Mouse (Mus musculus) limb, embryonic 11.5 days (tissue): ENCODE measurements at regions not wholly inside any gene's neighbourhood (a gene's known extent, or its start where the extent isn't known, plus 50 kb on each side); places are given as distances from the start of the nearest gene placed in this dataset.
A peak's percentile ranks its signal among the peaks of the same experiment; 100 is the strongest.

ENCODE experiments used
- ATAC-seq: fragments of 200-750 bp; cut with Nextera tagmentation; 2 replicates; pipeline ENCODE4 v1.8.0; 2017; ENCODE audit warnings: low read depth; ENCODE audit not compliant: insufficient number of reproducible peaks, low FRiP score, low TSS enrichment
- DNase-seq: peaks from one replicate; pipeline ENCODE4 v3.0.0-alpha.2; 2015; ENCODE audit warnings: low spot score
- H3K27ac ChIP-seq: fragments of 300-500 bp; sonication (generic); replicated peaks from 2 replicates; pipeline ENCODE4 v1.5.1; 2014; ENCODE audit warnings: low read depth, mild to moderate bottlenecking, low read length
- H3K27me3 ChIP-seq: fragments of 300-500 bp; sonication (generic); 2 replicates; pipeline ENCODE4 v1.6.1; 2014; ENCODE audit warnings: mild to moderate bottlenecking, low read length, mixed read lengths; ENCODE audit not compliant: control insufficient read depth, insufficient read depth
- H3K36me3 ChIP-seq: fragments of 300-500 bp; sonication (generic); 2 replicates; pipeline ENCODE4 v1.6.1; 2014; ENCODE audit warnings: mild to moderate bottlenecking, low read length, moderate library complexity, mixed read lengths; ENCODE audit not compliant: control insufficient read depth, insufficient read depth
- H3K4me1 ChIP-seq: fragments of 300-500 bp; sonication (generic); 2 replicates; pipeline ENCODE4 v1.6.1; 2014; ENCODE audit warnings: low read length, mixed read lengths; ENCODE audit not compliant: control insufficient read depth, insufficient read depth
- H3K4me2 ChIP-seq: fragments of 300-500 bp; sonication (generic); 2 replicates; pipeline ENCODE4 v1.6.1; 2014; ENCODE audit warnings: low read depth, mild to moderate bottlenecking, moderate library complexity; ENCODE audit not compliant: severe bottlenecking
- H3K4me3 ChIP-seq: fragments of 300-500 bp; sonication (generic); 2 replicates; pipeline ENCODE4 v1.5.1; 2014; ENCODE audit warnings: low read depth, low read length
- H3K9ac ChIP-seq: fragments of 300-500 bp; sonication (generic); 2 replicates; pipeline ENCODE4 v1.6.1; 2014; ENCODE audit warnings: mild to moderate bottlenecking, low read length
- H3K9me3 ChIP-seq: fragments of 300-500 bp; sonication (generic); 2 replicates; pipeline ENCODE4 v1.6.1; 2016; ENCODE audit warnings: low read length; ENCODE audit not compliant: control insufficient read depth
- WGBS: fragments of 180-500 bp; shearing (Covaris S2); extraction: QIAGEN DNeasy Blood & Tissue Kit; methylation state at CpG from one replicate; pipeline ENCODE4 v1.1.7; 2014; 5-methylcytosine and 5-hydroxymethylcytosine counted together

DNA sequence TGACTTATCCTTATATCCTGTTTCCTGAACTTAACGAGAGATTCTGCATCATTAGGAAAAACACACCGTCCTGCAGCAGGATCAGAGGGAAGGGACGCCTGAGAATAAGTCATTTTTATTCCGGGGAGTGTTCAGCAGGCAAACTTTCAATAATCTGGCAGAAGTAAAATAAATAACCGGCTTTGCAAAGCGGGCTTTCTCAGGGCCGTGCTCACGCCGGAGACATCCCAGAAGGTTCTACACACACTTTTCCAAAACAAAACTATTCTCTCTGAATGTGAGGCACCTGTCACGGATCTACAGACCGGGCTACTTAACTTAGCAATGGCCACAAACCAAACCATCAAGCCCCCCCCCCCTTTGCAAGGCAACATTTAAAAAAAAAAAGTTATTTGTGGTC is 142.8 kb upstream of the Hnrnpa3 start:
- DNase-seq: peak; percentile 57
- peaks cover 44% of the 10 kb centered on the region for H3K4me1 ChIP-seq

GRCm38 (mm10) chr2:75517096-75517495 is 142.0 kb upstream of the Hnrnpa3 start:
- H3K9ac ChIP-seq: no peak overlapping the region
- H3K4me3 ChIP-seq: no peak overlapping the region
- H3K4me1 ChIP-seq: peaks cover 42% of the 10 kb centered on the region
- H3K27me3 ChIP-seq: no peaks in the 10 kb centered on the region
- no peak overlapping the region for H3K27ac ChIP-seq
- no peaks in the 10 kb centered on the region for H3K36me3 ChIP-seq
- no peaks in the 10 kb centered on the region for H3K9me3 ChIP-seq
- no peak for DNase-seq
- no peak overlapping the region for H3K4me2 ChIP-seq
- no peak for ATAC-seq
- WGBS: 64% methylated on average over 3 of the region's 3 CpGs

More for the DNA sequence above, 142.8 kb upstream of the Hnrnpa3 start:
- H3K27me3 ChIP-seq: no peaks in the 10 kb centered on the region
- H3K9ac ChIP-seq: no peak overlapping the region
- ATAC-seq: no peak
- H3K4me2 ChIP-seq: peak overlapping the region; percentile 11; the same call in 1 of the 2 replicates
- no peaks in the 10 kb centered on the region for H3K36me3 ChIP-seq
- no peaks in the 10 kb centered on the region for H3K9me3 ChIP-seq
- 14% methylated on average over 11 of the region's 11 CpGs for WGBS
- no peak overlapping the region for H3K27ac ChIP-seq
- H3K4me3 ChIP-seq: no peak overlapping the region

DNA sequence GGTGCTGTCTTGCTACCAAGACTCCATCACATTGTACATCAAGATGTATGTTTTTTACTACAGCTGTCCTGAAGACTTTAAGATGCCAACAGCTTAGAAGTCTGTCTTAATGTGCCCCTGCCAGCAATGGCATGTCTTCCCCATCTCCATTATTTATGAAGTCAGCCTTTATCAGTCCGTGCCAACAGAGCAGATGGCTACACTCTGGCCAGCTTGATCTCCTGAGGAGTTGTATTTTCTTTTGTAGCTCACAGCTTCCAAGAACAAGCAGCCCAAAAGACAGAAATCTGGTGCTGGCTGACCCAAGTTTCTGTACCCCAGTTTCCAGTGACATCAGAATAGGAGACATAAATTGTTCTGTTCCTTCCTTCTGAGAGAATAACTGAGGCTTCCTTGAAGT is 140.5 kb upstream of the Hnrnpa3 start:
- Histone ChIP-seq H3K27ac (no peak overlapping the region), H3K36me3 (no peaks in the 10 kb centered on the region), H3K9me3 (no peaks in the 10 kb centered on the region), H3K4me3 (no peak overlapping the region), H3K9ac (no peak overlapping the region), H3K4me2 (no peak overlapping the region), H3K27me3 (no peaks in the 10 kb centered on the region), H3K4me1 (peaks cover 28% of the 10 kb centered on the region)
- ATAC-seq (no peak), DNase-seq (no peak)
- WGBS: 81% methylated on average over 1 of the region's 1 CpGs

- 38% methylated on average over 3 of the region's 3 CpGs for WGBS
- no peak overlapping the region for H3K9ac ChIP-seq
These were observed 133.5 kb upstream of the Hnrnpa3 start for GRCm38 (mm10) chr2:75525562-75525961.

DNA sequence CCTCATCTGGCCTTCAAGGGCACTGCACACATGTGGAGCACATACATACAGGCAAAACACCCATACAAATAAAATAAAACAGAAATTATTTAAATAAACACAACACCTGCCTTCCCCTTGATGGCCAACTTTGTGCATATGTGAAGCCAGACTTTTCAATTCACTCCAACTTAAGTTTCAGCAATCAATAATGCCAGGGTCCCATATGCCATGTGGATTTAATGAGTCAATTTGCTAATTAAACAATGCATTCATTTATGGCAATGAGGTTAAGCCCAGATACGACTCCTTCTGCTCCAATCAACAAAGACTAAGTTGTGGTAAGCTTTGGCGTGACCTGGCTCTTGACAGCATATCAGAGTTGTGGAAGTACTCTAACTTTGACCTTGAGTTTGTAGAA is 130.4 kb upstream of the Hnrnpa3 start:
- H3K27ac ChIP-seq: no peak overlapping the region
- H3K4me1 ChIP-seq: no peaks in the 10 kb centered on the region
- H3K36me3 ChIP-seq: no peaks in the 10 kb centered on the region
- WGBS: 87% methylated on average over 2 of the region's 2 CpGs
- no peak overlapping the region for H3K9ac ChIP-seq
- no peak for ATAC-seq
- no peaks in the 10 kb centered on the region for H3K9me3 ChIP-seq
- no peaks in the 10 kb centered on the region for H3K27me3 ChIP-seq
- no peak overlapping the region for H3K4me3 ChIP-seq
- DNase-seq: no peak
- no peak overlapping the region for H3K4me2 ChIP-seq

More at GRCm38 (mm10) chr2:75525562-75525961, 133.5 kb upstream of the Hnrnpa3 start:
- Histone ChIP-seq H3K4me2 (no peak overlapping the region), H3K4me3 (no peak overlapping the region), H3K36me3 (no peaks in the 10 kb centered on the region), H3K9me3 (no peaks in the 10 kb centered on the region), H3K4me1 (no peaks in the 10 kb centered on the region), H3K27me3 (no peaks in the 10 kb centered on the region), H3K27ac (no peak overlapping the region)
- DNase-seq (no peak), ATAC-seq (no peak)

DNA sequence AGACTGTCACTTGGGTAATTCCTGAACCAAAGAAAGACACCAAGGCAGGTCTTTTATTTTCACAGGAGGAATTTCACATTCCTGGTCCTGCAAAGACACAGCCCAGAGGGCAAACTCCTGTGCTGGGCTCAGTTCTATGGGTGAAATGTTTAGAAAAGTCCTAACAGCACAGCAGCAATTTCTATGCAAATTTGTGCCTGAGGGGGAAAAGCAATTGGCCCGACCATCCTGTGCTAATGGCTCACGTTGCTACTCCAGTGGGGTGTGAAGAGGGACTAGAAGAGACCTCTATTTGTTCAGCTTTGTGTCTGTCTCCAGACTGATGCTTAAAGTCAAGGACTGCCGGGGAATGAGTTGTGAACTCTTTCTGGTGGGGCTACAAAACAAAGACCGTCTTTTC is 120.9 kb upstream of the Hnrnpa3 start:
- Histone ChIP-seq H3K9me3 (no peaks in the 10 kb centered on the region), H3K36me3 (no peaks in the 10 kb centered on the region), H3K27ac (no peak overlapping the region), H3K4me3 (no peak overlapping the region), H3K4me1 (peaks cover 10% of the 10 kb centered on the region), H3K4me2 (no peak overlapping the region), H3K9ac (no peak overlapping the region), H3K27me3 (no peaks in the 10 kb centered on the region)
- 30% methylated on average over 4 of the region's 4 CpGs for WGBS
- DNase-seq (no peak), ATAC-seq (no peak)

GRCm38 (mm10) chr2:75539726-75540125 is 119.3 kb upstream of the Hnrnpa3 start:
- Histone ChIP-seq H3K36me3 (no peaks in the 10 kb centered on the region), H3K27me3 (no peaks in the 10 kb centered on the region), H3K4me3 (no peak overlapping the region), H3K27ac (no peak overlapping the region), H3K9ac (no peak overlapping the region), H3K9me3 (no peaks in the 10 kb centered on the region), H3K4me2 (no peak overlapping the region), H3K4me1 (peaks cover 7% of the 10 kb centered on the region)
- ATAC-seq (no peak), DNase-seq (no peak)
- 91% methylated on average over 6 of the region's 6 CpGs for WGBS

DNA sequence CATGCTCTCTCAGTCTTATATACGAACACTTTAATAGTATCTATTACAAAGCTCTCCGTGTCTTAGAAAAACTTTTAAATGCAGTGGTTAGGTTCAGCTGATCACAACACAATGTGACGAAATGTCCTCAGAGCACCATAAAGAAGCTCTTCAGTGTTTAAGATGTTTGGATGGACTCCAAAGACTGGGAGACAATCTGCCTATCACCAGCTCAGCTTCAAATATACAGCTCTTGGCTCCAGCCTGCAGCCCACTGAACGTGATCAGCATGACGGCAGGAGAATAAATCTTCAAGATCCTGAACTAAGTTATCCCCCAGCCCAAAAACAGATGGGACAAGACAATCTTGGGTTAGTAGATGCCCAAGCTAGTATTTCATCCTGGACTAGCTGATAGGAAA is 116.7 kb upstream of the Hnrnpa3 start:
- H3K9me3 ChIP-seq: no peaks in the 10 kb centered on the region
- H3K36me3 ChIP-seq: no peaks in the 10 kb centered on the region
- WGBS: 81% methylated on average over 5 of the region's 5 CpGs
- no peak overlapping the region for H3K4me3 ChIP-seq
- no peak for DNase-seq
- ATAC-seq: no peak
- no peak overlapping the region for H3K27ac ChIP-seq
- H3K4me1 ChIP-seq: no peaks in the 10 kb centered on the region
- H3K9ac ChIP-seq: no peak overlapping the region
- H3K4me2 ChIP-seq: no peak overlapping the region
- no peaks in the 10 kb centered on the region for H3K27me3 ChIP-seq

DNA sequence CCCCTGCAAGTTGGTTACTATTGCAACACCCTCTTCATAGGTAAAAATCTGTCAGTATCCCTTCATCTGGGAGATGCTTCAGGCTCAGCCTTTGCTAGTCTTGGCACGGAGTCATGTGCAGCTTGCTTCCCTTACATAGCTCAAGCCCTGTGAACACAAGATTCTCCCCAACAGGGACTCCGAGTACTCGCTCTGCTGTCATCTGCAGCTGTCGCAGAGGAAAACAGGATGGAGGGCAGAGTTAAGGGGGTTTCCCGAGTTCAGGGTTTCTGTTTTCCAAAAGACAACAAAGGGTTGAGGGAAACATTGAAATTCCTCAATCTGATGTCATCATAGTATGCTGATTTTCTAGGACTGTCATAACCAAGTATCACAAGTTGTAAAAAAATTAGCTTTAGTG is 116.3 kb upstream of the Hnrnpa3 start:
- no peaks in the 10 kb centered on the region for H3K36me3 ChIP-seq
- WGBS: 85% methylated on average over 5 of the region's 5 CpGs
- no peak overlapping the region for H3K9ac ChIP-seq
- no peak overlapping the region for H3K27ac ChIP-seq
- DNase-seq (no peak), ATAC-seq (no peak)
- H3K9me3 ChIP-seq: no peaks in the 10 kb centered on the region
- no peaks in the 10 kb centered on the region for H3K4me1 ChIP-seq
- H3K4me2 ChIP-seq: no peak overlapping the region
- H3K27me3 ChIP-seq: no peaks in the 10 kb centered on the region
- H3K4me3 ChIP-seq: no peak overlapping the region
